8 mouse cellular contexts compared by ENCODE assay signal in the genomic region with DNA sequence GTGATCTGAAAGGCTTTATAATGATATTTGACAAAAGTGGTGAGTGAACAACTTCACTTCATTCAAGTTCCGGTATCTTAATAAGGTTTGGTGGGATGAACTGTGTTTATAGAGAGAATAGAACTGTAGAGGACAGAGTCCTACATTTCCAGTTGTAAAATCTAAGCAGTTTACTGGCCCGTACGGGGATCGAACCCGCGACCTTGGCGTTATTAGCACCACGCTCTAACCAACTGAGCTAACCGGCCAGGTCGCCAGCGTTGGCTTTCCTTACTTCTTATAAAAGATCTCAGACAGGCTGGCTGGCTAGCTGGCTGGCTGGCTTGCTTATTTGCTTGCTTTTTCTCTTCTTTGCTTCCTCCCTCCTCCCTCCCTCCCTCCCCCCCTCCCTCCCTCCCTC. TPM values are rescaled to one million over a fixed set of nuclear protein-coding genes. Genes with fewer than 3 reads are reported as not detected.
A peak's percentile ranks its signal among the peaks of the same experiment; 100 is the strongest.
DNase-seq lines count a peak whose midpoint lies in the region; ATAC-seq lines count a peak whose summit lies in the region.

No protein-coding gene starts in this region.

- peak; percentile 81 for DNase-seq in MN1 (ENCODE audit: low spot score)
- DNase-seq in cerebellum, adult 18-20 months = peak; percentile 84 to 90
- peak; percentile 22 to 74 for DNase-seq in frontal cortex, postnatal 10 days (ENCODE audit: low spot score in 2 of 2)
- DNase-seq in hindlimb bud, embryonic 11.5 days (ENCODE audit: extremely low spot score, low read depth, low spot score) = peak; percentile 60
- DNase-seq in left cerebral cortex, adult 8-10 months (ENCODE audit: low spot score in 2 of 2) = peak; percentile 64 to 95
- DNase-seq in right cerebral cortex, postnatal 14 days = peak; percentile 71

- ATAC-seq in megakaryocyte, adult 5-6 weeks (ENCODE audit: poor library complexity, severe bottlenecking) = peak; percentile 45; the same call in 1 of the 2 replicates
- ATAC-seq in inflammation-experienced regulatory T-cells, adult 6 months = no peak

RNA-seq across cellular contexts. Expression of a gene that starts 21.6 kb away (rescaled TPM):
- total RNA-seq in left cerebral cortex, adult 8-10 months (2022) = 10 to 100 TPM; 26.6 to 43.8 (median 31.6) TPM
- 322 and 378 TPM in 2 replicates for total RNA-seq in megakaryocyte, adult 5-6 weeks (2015)
- 273 and 294 TPM in 2 replicates for total RNA-seq in megakaryocyte, adult 5-6 weeks (2017)
- 10 to 100 TPM in 1 of 3 experiments, 1 to 10 TPM in 1, not detected in 1; 6.1 to 12.2 TPM for polyA plus RNA-seq in inflammation-experienced regulatory T-cells, adult 6 months (2017; shearing (Covaris generic))

RNA-seq across cellular contexts. Expression of a gene that starts 21.8 kb away (rescaled TPM):
- 10 to 100 TPM in 2 of 4 experiments, 1 to 10 TPM in 1, not detected in 1; 7.5 to 39.9 (median 17.1) TPM for total RNA-seq in left cerebral cortex, adult 8-10 months (2022)
- total RNA-seq in megakaryocyte, adult 5-6 weeks (2015) = 111 and 142 TPM in 2 replicates
- 857 and 1,070 TPM in 2 replicates for total RNA-seq in megakaryocyte, adult 5-6 weeks (2017)
- polyA plus RNA-seq in inflammation-experienced regulatory T-cells, adult 6 months (2017; shearing (Covaris generic)) = 100 to 1,000 TPM in 1 of 3 experiments, 10 to 100 TPM in 2; 58.0 to 576 (median 60.6) TPM

RNA-seq across cellular contexts. Expression of a gene that starts 23.1 kb away (rescaled TPM):
- 10 to 100 TPM; 31.1 to 87.2 (median 44.3) TPM for total RNA-seq in left cerebral cortex, adult 8-10 months (2022)
- 60.0 and 63.1 TPM in 2 replicates for total RNA-seq in megakaryocyte, adult 5-6 weeks (2015)
- total RNA-seq in megakaryocyte, adult 5-6 weeks (2017) = 1,683 and 2,067 TPM in 2 replicates
- 1 to 10 TPM in 2 of 3 experiments, not detected in 1; 6.5 to 9.3 TPM for polyA plus RNA-seq in inflammation-experienced regulatory T-cells, adult 6 months (2017; shearing (Covaris generic))

RNA-seq across cellular contexts. Expression of a gene that starts 43.6 kb away (rescaled TPM):
- 100 to 1,000 TPM; 177 to 265 (median 220) TPM for total RNA-seq in left cerebral cortex, adult 8-10 months (2022)
- total RNA-seq in megakaryocyte, adult 5-6 weeks (2015) = 67.9 and 71.7 TPM in 2 replicates
- total RNA-seq in megakaryocyte, adult 5-6 weeks (2017) = 1,995 and 3,050 TPM in 2 replicates
- polyA plus RNA-seq in inflammation-experienced regulatory T-cells, adult 6 months (2017; shearing (Covaris generic)) = 10 to 100 TPM in 1 of 3 experiments, 1 to 10 TPM in 2; 5.8 to 17.9 (median 8.9) TPM

RNA-seq across cellular contexts. Expression of a gene that starts 44.9 kb away (rescaled TPM):
- total RNA-seq in left cerebral cortex, adult 8-10 months (2022) = 10 to 100 TPM in 3 of 4 experiments, not detected in 1; 14.7 to 30.0 (median 20.1) TPM
- 149 and 256 TPM in 2 replicates for total RNA-seq in megakaryocyte, adult 5-6 weeks (2015)
- 2,161 and 2,311 TPM in 2 replicates for total RNA-seq in megakaryocyte, adult 5-6 weeks (2017)
- polyA plus RNA-seq in inflammation-experienced regulatory T-cells, adult 6 months (2017; shearing (Covaris generic)) = 10 to 100 TPM in 1 of 3 experiments, 1 to 10 TPM in 1, not detected in 1; 2.4 to 11.2 TPM

Comparison
In these comparisons a context has a peak if more than half of its experiments do, and no peak if none do; other contexts are left out.
1. RNA of a gene that starts 21.6 kb away (total RNA-seq): 273 to 378 TPM in megakaryocyte, adult 5-6 weeks; 26.6 to 43.8 TPM in left cerebral cortex, adult 8-10 months; every median in the first group is over 4 times any median in the second.
2. Peak in every context shown above with its lines, with median percentiles within 50 percentile points of each other: DNase-seq.